Mouse (Mus musculus) megakaryocyte progenitor cell, adult 5-6 weeks (primary cell): ENCODE measurements around the gene Snx6. TPM values are rescaled to one million over a fixed set of nuclear protein-coding genes. Genes with fewer than 3 reads are reported as not detected.

Experiments
- ATAC-seq: replicated peaks from 2 replicates; pipeline ENCODE4 v1.8.0; 2016; ENCODE audit warnings: mild to moderate bottlenecking, moderate TSS enrichment, inconsistent platforms; ENCODE audit not compliant: poor library complexity
- total RNA-seq, 2 experiments: library from RNA; stranded (forward) in 1 of 2; stranded (reverse) in 1 of 2; fragments of 157-497, 149-512 nt in 1 of 2; fragments of 200-1000 nt in 1 of 2; gene quantifications; 2 replicates each; pipeline versions ENCODE4 v1.2.3 to v1.2.4; 2015 to 2017

Gene Snx6
- total RNA-seq, 2 experiments from 2014 or later: 70.5 to 80.0 TPM

DNA sequence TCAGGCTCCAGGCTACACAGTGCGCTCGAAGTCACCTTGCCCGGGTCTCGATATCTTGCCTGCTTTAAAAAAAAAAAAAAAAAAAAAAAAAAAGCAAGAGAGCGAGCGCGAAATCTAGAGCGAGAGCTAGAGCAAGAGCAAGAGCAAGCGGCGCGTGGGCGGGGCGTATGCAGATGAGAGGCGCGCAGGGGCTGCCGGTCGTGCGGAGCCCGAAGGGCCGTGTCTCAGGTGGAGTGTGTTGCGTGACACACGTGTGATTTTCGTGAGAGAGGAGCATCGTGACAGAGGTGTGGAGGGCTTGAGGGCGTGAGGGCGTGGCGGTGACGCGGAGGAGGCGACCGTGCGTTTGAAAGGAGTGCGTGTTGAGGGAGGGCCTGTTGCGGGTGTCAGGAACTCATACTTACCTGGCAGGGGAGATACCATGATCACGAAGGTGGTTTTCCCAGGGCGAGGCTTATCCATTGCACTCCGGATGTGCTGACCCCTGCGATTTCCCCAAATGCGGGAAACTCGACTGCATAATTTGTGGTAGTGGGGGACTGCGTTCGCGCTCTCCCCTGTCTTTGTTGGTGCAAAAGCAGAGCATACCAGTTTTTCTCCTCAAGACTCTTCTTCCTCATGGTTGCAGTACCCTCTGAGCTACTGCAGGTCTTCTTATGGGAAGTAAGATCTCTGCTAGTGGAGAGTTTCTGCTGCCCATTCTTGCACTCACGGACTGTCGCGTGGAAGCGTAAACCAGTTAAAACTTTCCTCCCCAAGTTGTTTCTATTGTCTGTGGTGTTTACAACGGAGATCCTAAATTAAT lies 81.5 kb downstream of the Snx6 start:
- peak; percentile 18 for ATAC-seq

DNA sequence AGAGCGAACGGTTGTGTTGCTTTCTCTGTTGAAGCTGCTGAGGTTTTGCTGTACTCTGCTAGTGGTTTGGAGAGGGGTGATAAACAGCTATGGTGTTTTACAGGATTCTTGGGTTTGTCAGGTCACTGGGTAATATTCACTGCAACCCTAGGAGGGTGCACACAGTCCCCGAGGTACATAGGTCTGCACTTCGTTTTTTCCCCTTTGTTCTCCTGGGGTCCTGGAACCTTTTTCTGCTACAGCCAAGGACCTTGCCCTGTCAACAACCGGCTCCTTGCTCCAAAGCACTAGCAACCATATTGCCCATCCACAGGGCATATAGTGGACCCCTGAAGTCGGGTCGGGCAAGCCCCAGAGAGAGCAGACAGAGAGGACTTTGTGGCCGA lies 85.0 kb downstream of the Snx6 start:
- ATAC-seq: peak; percentile 41

DNA sequence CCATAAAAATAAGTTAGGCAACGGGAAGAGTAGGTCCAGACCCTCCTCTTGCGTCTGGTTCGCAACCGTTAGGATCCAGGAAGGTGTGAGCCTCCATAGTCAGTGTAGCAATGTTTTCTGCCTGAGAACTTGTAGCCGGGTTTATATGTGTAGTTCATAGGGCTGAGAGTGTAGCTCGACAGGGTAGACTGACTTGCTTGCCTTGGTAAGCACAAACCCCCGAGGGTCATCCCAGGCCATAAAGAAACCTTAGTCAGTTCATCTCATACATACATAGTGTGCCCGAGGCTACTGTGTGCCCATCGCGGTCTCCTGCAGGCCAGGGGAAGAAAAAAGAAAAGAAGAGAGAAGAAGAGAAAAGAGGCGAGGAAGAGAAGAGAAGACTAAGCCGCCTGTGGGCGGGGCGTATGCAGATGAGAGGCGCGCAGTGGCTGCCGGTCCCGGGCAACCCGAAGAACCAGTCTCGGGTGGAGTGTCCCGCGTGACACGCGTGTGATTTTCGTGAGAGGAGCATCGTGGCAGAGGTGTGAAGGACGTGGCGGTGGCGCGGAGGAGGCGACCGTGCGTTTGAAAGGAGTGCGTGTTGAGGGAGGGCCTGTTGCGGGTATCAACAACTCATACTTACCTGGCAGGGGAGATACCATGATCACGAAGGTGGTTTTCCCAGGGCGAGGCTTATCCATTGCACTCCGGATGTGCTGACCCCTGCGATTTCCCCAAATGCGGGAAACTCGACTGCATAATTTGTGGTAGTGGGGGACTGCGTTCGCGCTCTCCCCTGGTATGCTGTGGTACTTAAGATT lies 85.6 kb downstream of the Snx6 start:
- peak; percentile 12 for ATAC-seq

DNA sequence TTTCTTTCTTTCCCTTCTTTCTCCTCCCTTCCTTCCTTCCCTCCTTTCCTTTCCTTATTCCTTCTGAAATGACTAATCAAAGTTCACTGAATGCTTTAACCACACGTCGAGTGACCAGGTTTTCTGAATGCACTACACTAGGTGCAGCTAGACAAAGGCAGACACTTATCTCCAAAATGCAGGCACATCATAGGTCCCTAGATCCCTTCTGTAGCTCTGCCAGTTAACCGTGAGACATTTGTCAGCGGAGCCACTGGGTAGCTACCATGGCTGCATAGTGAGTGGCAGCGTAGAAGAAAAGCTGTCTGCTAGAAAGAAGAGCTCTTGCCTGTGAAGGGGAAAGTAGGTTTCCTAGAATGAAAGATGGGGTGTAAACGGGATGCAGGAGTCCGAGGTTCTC lies 96.1 kb downstream of the Snx6 start:
- no peak for ATAC-seq

DNA sequence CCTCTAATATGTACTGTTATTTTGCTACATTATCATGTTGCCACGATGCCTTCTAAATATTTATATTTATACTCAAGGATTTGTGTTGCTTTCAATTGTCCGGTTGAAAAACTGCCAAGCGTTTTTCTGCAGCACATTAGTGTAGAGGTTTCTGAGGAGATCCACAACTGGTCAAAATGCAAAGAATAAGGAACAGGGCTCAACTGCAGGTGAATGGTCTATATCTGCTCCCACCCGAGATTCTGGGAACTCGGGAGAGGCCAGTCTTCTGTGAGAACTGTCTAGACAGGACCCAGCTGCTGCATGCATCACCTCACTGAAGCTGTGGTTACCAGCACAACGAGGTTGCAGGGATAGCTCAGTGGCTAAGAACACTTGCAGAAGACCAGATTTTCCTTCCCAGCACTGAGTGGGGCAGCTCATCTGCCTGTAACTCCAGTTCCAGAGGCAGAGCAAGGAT lies 97.7 kb downstream of the Snx6 start:
- peak; percentile 1; the same call in 1 of the 2 replicates for ATAC-seq

DNA sequence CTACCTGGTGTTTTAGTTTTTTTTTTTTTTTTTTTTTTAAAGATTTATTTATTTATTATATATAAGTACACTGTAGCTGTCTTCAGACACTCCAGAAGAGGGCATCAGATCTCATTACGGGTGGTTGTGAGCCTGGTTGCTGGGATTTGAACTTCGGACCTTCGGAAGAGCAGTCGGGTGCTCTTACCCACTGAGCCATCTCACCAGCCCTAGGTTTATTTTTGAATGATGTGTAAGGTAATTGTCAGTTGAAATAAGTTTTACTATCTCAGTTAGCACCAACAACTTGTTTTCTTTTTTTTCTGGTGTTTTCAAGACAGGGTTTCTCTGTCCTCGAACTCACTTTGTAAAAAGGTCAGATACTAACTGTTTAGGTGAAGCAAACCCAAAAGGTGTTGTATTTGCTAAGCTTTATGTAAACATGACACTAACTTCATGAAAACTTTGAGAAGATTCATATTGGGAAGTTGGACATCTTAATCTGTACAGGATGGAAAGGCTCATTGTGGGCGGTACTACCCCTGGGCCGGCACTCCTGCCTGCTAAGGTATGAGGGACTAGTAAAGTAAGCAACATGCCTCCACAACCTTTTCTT lies 98.4 kb downstream of the Snx6 start:
- peak; percentile 53 for ATAC-seq

Other genes starting within 250 kb of the Snx6 start
- 232 and 247 TPM in 2 replicates for gene Sptssa, start 139.1 kb downstream of the Snx6 start, total RNA-seq (2015)
- 160 and 165 TPM in 2 replicates for gene Sptssa, start 139.1 kb downstream of the Snx6 start, total RNA-seq (2017)
- gene Eapp, start 99.8 kb downstream of the Snx6 start, total RNA-seq (2015): 52.0 and 58.7 TPM in 2 replicates
- 42.7 and 75.4 TPM in 2 replicates for gene Eapp, start 99.8 kb downstream of the Snx6 start, total RNA-seq (2017)
- 23.1 and 27.3 TPM in 2 replicates for gene Cfl2, start 67.2 kb upstream of the Snx6 start, total RNA-seq (2015)
- gene Cfl2, start 67.2 kb upstream of the Snx6 start, total RNA-seq (2017): 20.0 and 20.4 TPM in 2 replicates
- gene Gm20403, start 190.8 kb upstream of the Snx6 start, total RNA-seq (2015): not detected in 2 replicates
- gene Gm20403, start 190.8 kb upstream of the Snx6 start, total RNA-seq (2017): not detected in 2 replicates
- gene Baz1a, start 218.6 kb upstream of the Snx6 start, total RNA-seq (2015): 367 and 372 TPM in 2 replicates
- gene Baz1a, start 218.6 kb upstream of the Snx6 start, total RNA-seq (2017): 151 and 171 TPM in 2 replicates